Mouse (Mus musculus): Measurements from ENCODE around the gene Itga3.

Itga3 gene

GRCm38 (mm10) chr11:95002705-95003104 is 73.9 kb downstream of the Itga3 start:
- DNase-seq = no peak

- DNase-seq = no peak
Measured at GRCm38 (mm10) chr11:95001584-95002347, 74.8 kb downstream of the Itga3 start.

- peak; percentile 96 for DNase-seq
Measured at GRCm38 (mm10) chr11:95001058-95001457, 75.5 kb downstream of the Itga3 start.

GRCm38 (mm10) chr11:95000548-95000947 is 76.1 kb downstream of the Itga3 start:
- DNase-seq = no peak

GRCm38 (mm10) chr11:95000128-95000527 is 76.5 kb downstream of the Itga3 start:
- no peak for DNase-seq

GRCm38 (mm10) chr11:94998041-94998531 is 78.5 kb downstream of the Itga3 start:
- DNase-seq = no peak

GRCm38 (mm10) chr11:94997596-94997995 is 79.0 kb downstream of the Itga3 start:
- no peak for DNase-seq

GRCm38 (mm10) chr11:94996984-94997383 is 79.6 kb downstream of the Itga3 start:
- DNase-seq = no peak

- no peak for DNase-seq
Measured at GRCm38 (mm10) chr11:94996101-94996500, 80.5 kb downstream of the Itga3 start.

- DNase-seq = no peak
Measured at GRCm38 (mm10) chr11:94994947-94995772, 81.4 kb downstream of the Itga3 start.
